15 mouse cellular contexts compared by ENCODE assay signal in the genomic region with DNA sequence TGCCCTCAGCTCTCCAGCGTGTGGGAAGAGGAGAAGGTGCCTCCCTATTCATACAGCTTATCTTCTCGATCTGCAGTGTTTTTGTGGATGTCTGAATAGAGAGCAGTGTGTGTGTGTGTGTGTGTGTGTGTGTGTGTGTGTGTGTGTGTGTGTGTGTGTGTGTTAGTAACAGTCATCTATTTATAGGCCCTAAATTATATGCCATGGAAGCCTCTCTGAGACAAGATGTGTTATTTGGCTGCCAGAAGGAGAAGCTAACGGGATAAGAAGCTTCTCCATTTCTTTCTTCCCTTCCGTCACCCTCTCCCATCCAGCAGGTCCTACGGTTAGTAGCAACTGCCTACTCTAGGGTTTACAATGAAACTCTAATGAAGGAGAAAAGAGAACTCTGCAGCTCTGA.
"Had no signal": no experiment of that assay in that cellular context is flagged by ENCODE, and none has a peak within 500 bp of the region (broad histone marks: within the 10 kb centered on the region; RNA-seq: fewer than 3 reads in every experiment).

No protein-coding gene starts in this region.

- H3K36me3 ChIP-seq: midbrain, embryonic 10.5 days; midbrain, embryonic 12.5 days; neural tube, embryonic 13.5 days; neural tube, embryonic 15.5 days had no signal

- DNase-seq: lung, adult 18-20 months; lung, embryonic 14.5 days; lung, postnatal 10 days; lung, postnatal 4 days; midbrain, embryonic 14.5 days; right cerebral cortex, postnatal 14 days; thymus, adult 18-20 months; thymus, postnatal 14 days; thymus, postnatal 36 days had no signal

- H3K27ac ChIP-seq: midbrain, embryonic 10.5 days; midbrain, embryonic 12.5 days; neural tube, embryonic 13.5 days; neural tube, embryonic 15.5 days had no signal

- H3K9ac ChIP-seq: lung, embryonic 14.5 days; midbrain, embryonic 12.5 days; neural tube, embryonic 13.5 days; neural tube, embryonic 15.5 days had no signal

- H3K4me2 ChIP-seq: lung, embryonic 14.5 days; midbrain, embryonic 12.5 days; neural tube, embryonic 13.5 days; neural tube, embryonic 15.5 days had no signal

- H3K4me3 ChIP-seq: midbrain, embryonic 10.5 days; midbrain, embryonic 12.5 days; myocyte; neural tube, embryonic 13.5 days; neural tube, embryonic 15.5 days had no signal

- H3K27me3 ChIP-seq: midbrain, embryonic 12.5 days; neural tube, embryonic 13.5 days; neural tube, embryonic 15.5 days had no signal

- H3K9me3 ChIP-seq: midbrain, embryonic 10.5 days; midbrain, embryonic 12.5 days; neural tube, embryonic 13.5 days had no signal

- ATAC-seq: midbrain, embryonic 16.5 days had no signal
